11 mouse cellular contexts compared by ENCODE assay signal in the genomic region with DNA sequence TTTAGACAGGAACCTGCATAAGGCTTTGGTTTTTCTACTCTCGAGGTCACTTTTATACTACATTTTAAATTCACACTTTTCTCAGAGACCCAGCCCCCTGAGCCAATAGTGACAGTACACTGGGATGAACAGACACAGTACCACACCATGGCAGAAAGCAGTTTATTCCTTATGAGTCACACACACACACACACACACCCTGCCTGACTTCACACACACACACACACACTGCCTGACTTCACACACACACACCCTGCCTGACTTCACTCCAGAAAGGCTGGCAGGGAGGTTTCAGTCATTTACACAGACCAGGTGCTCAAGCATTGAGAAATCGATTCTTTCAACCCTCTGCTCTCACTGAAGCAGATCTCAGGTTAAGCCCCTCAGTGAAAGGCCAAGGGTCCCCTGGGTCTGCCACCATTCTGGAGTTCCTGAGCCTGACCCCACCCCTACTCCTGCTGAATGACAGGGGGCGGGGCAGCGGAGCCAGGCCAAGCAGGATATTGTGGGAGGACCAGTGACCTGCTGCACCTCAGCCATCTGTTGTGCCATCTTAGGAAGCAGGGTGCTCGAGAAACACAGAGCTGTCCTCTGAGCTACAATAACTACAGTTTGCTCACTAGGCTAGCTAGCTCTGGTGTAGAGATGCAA. TPM values are rescaled to one million over a fixed set of nuclear protein-coding genes. Genes with fewer than 3 reads are reported as not detected.
A peak's percentile ranks its signal among the peaks of the same experiment; 100 is the strongest.
DNase-seq lines count a peak whose midpoint lies in the region; ATAC-seq and TF ChIP-seq lines count a peak whose summit lies in the region.
"Had no signal": no experiment of that assay in that cellular context is flagged by ENCODE, and none has a peak within 500 bp of the region (broad histone marks: within the 10 kb centered on the region; RNA-seq: fewer than 3 reads in every experiment).

No protein-coding gene starts in this region.

- TF ChIP-seq CTCF in intestine, postnatal 0 days (IDR thresholded peaks at IDR 0.05; ENCODE audit: low read depth), result no peak

- H3K27me3 ChIP-seq in limb, embryonic 11.5 days (ENCODE audit: control insufficient read depth, insufficient read depth, low read length), result no peaks in the 10 kb centered on the region
- H3K27me3 ChIP-seq in limb, embryonic 10.5 days (ENCODE audit: low read depth, poor library complexity, severe bottlenecking), result no peaks in the 10 kb centered on the region
- no peaks in the 10 kb centered on the region for H3K27me3 ChIP-seq in intestine, postnatal 0 days (replicated peaks; ENCODE audit: control insufficient read depth, insufficient read depth, low read length)
- H3K27me3 ChIP-seq: heart, embryonic 13.5 days had no signal

- WGBS in limb, embryonic 11.5 days, result 54% methylated on average over 5 of the region's 5 CpGs
- 40% methylated on average over 5 of the region's 5 CpGs for whole genome bisulfite sequencing in limb, embryonic 10.5 days
- WGBS in intestine, postnatal 0 days, result 47% methylated on average over 5 of the region's 5 CpGs

- ATAC-seq in limb, embryonic 11.5 days (ENCODE audit: insufficient number of reproducible peaks, low FRiP score, low TSS enrichment, low read depth), result 0 out of 2 replicates have a peak, but pooled peaks have one; percentile 39
- ATAC-seq in intestine, postnatal 0 days, result peak; percentile 53; the same call in 1 of the 2 replicates

- H3K36me3 ChIP-seq in limb, embryonic 11.5 days (ENCODE audit: control insufficient read depth, insufficient read depth, low read length), result no peaks in the 10 kb centered on the region
- H3K36me3 ChIP-seq in limb, embryonic 10.5 days, result peaks cover 15% of the 10 kb centered on the region
- H3K36me3 ChIP-seq in intestine, postnatal 0 days (ENCODE audit: control insufficient read depth, insufficient read depth), result peaks cover 13% of the 10 kb centered on the region; the same call in 1 of the 2 replicates

- DNase-seq in limb, embryonic 11.5 days (ENCODE audit: low spot score), result no peak
- DNase-seq in limb, embryonic 10.5 days (ENCODE audit: low spot score), result no peak
- DNase-seq in embryo, embryonic 9.5 days (ENCODE audit: extremely low spot score), result peak; percentile 35
- peak; percentile 55 for DNase-seq in retina, postnatal 1 day
- no peak for DNase-seq in right cerebral cortex, postnatal 36 days (ENCODE audit: low spot score in 2 of 2)
- DNase-seq in adrenal gland, adult 18-20 months (ENCODE audit: low spot score in 2 of 2), result no peak
- DNase-seq: layer of hippocampus, postnatal 36 days; thymus, postnatal 36 days had no signal

- no peaks in the 10 kb centered on the region for H3K4me1 ChIP-seq in limb, embryonic 11.5 days (ENCODE audit: control insufficient read depth, insufficient read depth, low read length)
- H3K4me1 ChIP-seq in limb, embryonic 10.5 days, result peaks cover 7% of the 10 kb centered on the region; the same call in 1 of the 2 replicates
- no peaks in the 10 kb centered on the region for H3K4me1 ChIP-seq in intestine, postnatal 0 days (replicated peaks; ENCODE audit: control insufficient read depth, insufficient read depth, low read length)
- H3K4me1 ChIP-seq: heart, embryonic 13.5 days had no signal

- no peaks in the 10 kb centered on the region for H3K9me3 ChIP-seq in limb, embryonic 11.5 days (ENCODE audit: control insufficient read depth, low read length)
- H3K9me3 ChIP-seq in limb, embryonic 10.5 days (replicated peaks), result no peaks in the 10 kb centered on the region
- H3K9me3 ChIP-seq in intestine, postnatal 0 days (ENCODE audit: control insufficient read depth), result no peaks in the 10 kb centered on the region
- H3K9me3 ChIP-seq: heart, embryonic 13.5 days had no signal

- no peak overlapping the region for H3K9ac ChIP-seq in limb, embryonic 11.5 days (ENCODE audit: low read length)
- H3K9ac ChIP-seq in intestine, postnatal 0 days (ENCODE audit: low read depth, low read length), result no peak overlapping the region
- H3K9ac ChIP-seq: heart, embryonic 13.5 days had no signal

- H3K4me2 ChIP-seq in limb, embryonic 11.5 days (ENCODE audit: low read depth, severe bottlenecking), result no peak overlapping the region
- no peak overlapping the region for H3K4me2 ChIP-seq in intestine, postnatal 0 days (replicated peaks; ENCODE audit: low read depth)
- H3K4me2 ChIP-seq: heart, embryonic 13.5 days had no signal

- H3K4me3 ChIP-seq in limb, embryonic 11.5 days (ENCODE audit: low read depth, low read length), result no peak overlapping the region
- H3K4me3 ChIP-seq in limb, embryonic 10.5 days, result no peak overlapping the region
- H3K4me3 ChIP-seq in intestine, postnatal 0 days (ENCODE audit: low read depth, low read length), result no peak overlapping the region
- H3K4me3 ChIP-seq: erythroblast, embryonic 14.5 days; heart, embryonic 13.5 days had no signal

- no peak overlapping the region for H3K27ac ChIP-seq in limb, embryonic 11.5 days (replicated peaks; ENCODE audit: low read depth, low read length)
- H3K27ac ChIP-seq in limb, embryonic 10.5 days, result no peak overlapping the region
- no peak overlapping the region for H3K27ac ChIP-seq in intestine, postnatal 0 days (ENCODE audit: low read depth, low read length)
- H3K27ac ChIP-seq: heart, embryonic 13.5 days had no signal

RNA-seq across cellular contexts. Expression of gene Fam133b, which starts 16.5 kb away (rescaled TPM):
- 41.1 and 45.2 TPM in 2 replicates for polyA plus RNA-seq in limb, embryonic 11.5 days (2014; fragmentation: Nextera tagmentation; extraction: Ambion mirVana)
- polyA plus RNA-seq in limb, embryonic 10.5 days (2016; fragmentation: Nextera tagmentation; extraction: Ambion mirVana), result 27.6 and 32.3 TPM in 2 replicates
- polyA plus RNA-seq in intestine, postnatal 0 days (2015; fragmentation: Nextera tagmentation; extraction: Ambion mirVana), result 14.9 and 15.8 TPM in 2 replicates
- 10 to 100 TPM; 28.2 to 30.8 TPM for total RNA-seq in adrenal gland, adult 18-20 months (2021)

RNA-seq across cellular contexts. Expression of gene 1700109H08Rik, which starts 44.2 kb away (rescaled TPM):
- polyA plus RNA-seq in limb, embryonic 11.5 days (2014; fragmentation: Nextera tagmentation; extraction: Ambion mirVana), result 3.2 and 4.1 TPM in 2 replicates
- 4.1 and 4.6 TPM in 2 replicates for polyA plus RNA-seq in limb, embryonic 10.5 days (2016; fragmentation: Nextera tagmentation; extraction: Ambion mirVana)
- polyA plus RNA-seq in intestine, postnatal 0 days (2015; fragmentation: Nextera tagmentation; extraction: Ambion mirVana), result 0.35 and 0.55 TPM in 2 replicates
- 1 to 10 TPM; 2.7 to 3.3 TPM for total RNA-seq in adrenal gland, adult 18-20 months (2021)

Comparison
In these comparisons a context has a peak if more than half of its experiments do, and no peak if none do; other contexts are left out.
1. DNase-seq: peak in embryo, embryonic 9.5 days (single experiment) and retina, postnatal 1 day (single experiment); none in limb, embryonic 11.5 days (single experiment), limb, embryonic 10.5 days (single experiment), right cerebral cortex, postnatal 36 days (0 of 2) and adrenal gland, adult 18-20 months (0 of 2).